Mouse (Mus musculus) hindbrain, embryonic 10.5 days (tissue): ENCODE data around the gene Kmt5a. TPM values are rescaled to one million over a fixed set of nuclear protein-coding genes. Genes with fewer than 3 reads are reported as not detected.
A peak's percentile ranks its signal among the peaks of the same experiment; 100 is the strongest.

Experiments
- DNase-seq: peaks from one replicate; pipeline ENCODE4 v3.0.0-alpha.2; 2017; ENCODE audit warnings: low spot score
- H3K27ac ChIP-seq: fragments of 300-500 bp; sonication (generic); 2 replicates; pipeline ENCODE4 v1.5.1; 2016; ENCODE audit warnings: mild to moderate bottlenecking, moderate library complexity
- H3K27me3 ChIP-seq: fragments of 300-500 bp; sonication (generic); 2 replicates; pipeline ENCODE4 v1.6.1; 2016; ENCODE audit warnings: mild to moderate bottlenecking; ENCODE audit not compliant: poor library complexity, insufficient read depth, severe bottlenecking
- H3K36me3 ChIP-seq: fragments of 300-500 bp; sonication (generic); 2 replicates; pipeline ENCODE4 v1.6.1; 2016; ENCODE audit warnings: mild to moderate bottlenecking, moderate library complexity
- H3K4me1 ChIP-seq: fragments of 300-500 bp; sonication (generic); replicated peaks from 2 replicates; pipeline ENCODE4 v1.6.1; 2016; ENCODE audit warnings: mild to moderate bottlenecking
- H3K4me3 ChIP-seq: fragments of 300-500 bp; sonication (generic); 2 replicates; pipeline ENCODE4 v1.5.1; 2016; ENCODE audit warnings: mild to moderate bottlenecking, moderate library complexity
- H3K9me3 ChIP-seq: fragments of 300-500 bp; sonication (generic); 2 replicates; pipeline ENCODE4 v1.6.1; 2016; ENCODE audit warnings: mild to moderate bottlenecking, moderate library complexity
- WGBS: fragments of 180-500 bp; shearing (Covaris S2); methylation state at CpG from one replicate; pipeline ENCODE4 v1.1.7; 2016; 5-methylcytosine and 5-hydroxymethylcytosine counted together
- polyA plus RNA-seq: library from polyadenylated mRNA; unstranded; fragments of >200 nt; fragmentation: Nextera tagmentation; extraction: Ambion mirVana; gene quantifications from 2 replicates; pipeline ENCODE4 v1.2.1, GENCODE M21; 2016

The Kmt5a gene
- polyA plus RNA-seq, 1 experiment from 2014 or later: 34.3 TPM

GRCm38 (mm10) chr5:124470591-124471171 is 31.0 kb downstream of the Kmt5a start:
- no peak for DNase-seq
- H3K4me1 ChIP-seq: peaks cover 6% of the 10 kb centered on the region
- peaks cover 45% of the 10 kb centered on the region for H3K36me3 ChIP-seq
- WGBS: 86% methylated on average over 6 of the region's 6 CpGs
- no peaks in the 10 kb centered on the region for H3K27me3 ChIP-seq
- no peaks in the 10 kb centered on the region for H3K9me3 ChIP-seq
- H3K4me3 ChIP-seq: no peak overlapping the region
- H3K27ac ChIP-seq: no peak overlapping the region

- no peaks in the 10 kb centered on the region for H3K27me3 ChIP-seq
- peak overlapping the region; percentile 86; the same call in 1 of the 2 replicates for H3K4me3 ChIP-seq
- H3K27ac ChIP-seq: peak overlapping the region; percentile 71; the same call in 1 of the 2 replicates
- 0 out of 2 replicates have a peak, but pooled peaks cover 4% of the 10 kb centered on the region for H3K36me3 ChIP-seq
- no peaks in the 10 kb centered on the region for H3K9me3 ChIP-seq
- WGBS: 75% methylated on average over 1 of the region's 1 CpGs
- no peak for DNase-seq
- H3K4me1 ChIP-seq: peaks cover 41% of the 10 kb centered on the region
Measured at GRCm38 (mm10) chr5:124478873-124479204, 39.1 kb downstream of the Kmt5a start.

- H3K4me1 ChIP-seq: peaks cover 50% of the 10 kb centered on the region
Measured at GRCm38 (mm10) chr5:124480119-124480518, 40.4 kb downstream of the Kmt5a start.

GRCm38 (mm10) chr5:124481714-124482113 is 42.0 kb downstream of the Kmt5a start:
- peaks cover 6% of the 10 kb centered on the region; the same call in 1 of the 2 replicates for H3K36me3 ChIP-seq
- no peaks in the 10 kb centered on the region for H3K27me3 ChIP-seq
- peaks cover 37% of the 10 kb centered on the region for H3K4me1 ChIP-seq
- H3K9me3 ChIP-seq: no peaks in the 10 kb centered on the region
- no peak overlapping the region for H3K4me3 ChIP-seq
- no peak for DNase-seq
- 93% methylated on average over 4 of the region's 4 CpGs for WGBS
- H3K27ac ChIP-seq: no peak overlapping the region

More at GRCm38 (mm10) chr5:124480119-124480518, 40.4 kb downstream of the Kmt5a start:
- H3K4me3 ChIP-seq: no peak overlapping the region
- H3K27ac ChIP-seq: no peak overlapping the region
- no peaks in the 10 kb centered on the region for H3K36me3 ChIP-seq
- DNase-seq: no peak
- 54% methylated on average over 4 of the region's 4 CpGs for WGBS
- no peaks in the 10 kb centered on the region for H3K27me3 ChIP-seq
- H3K9me3 ChIP-seq: no peaks in the 10 kb centered on the region

- Histone ChIP-seq H3K9me3 (no peaks in the 10 kb centered on the region), H3K36me3 (peaks cover 11% of the 10 kb centered on the region), H3K4me1 (peaks cover 29% of the 10 kb centered on the region), H3K27me3 (no peaks in the 10 kb centered on the region), H3K4me3 (peak overlapping the region; percentile 80), H3K27ac (peak overlapping the region; percentile 99)
- DNase-seq: peak; percentile 59
- 9% methylated on average over 13 of the region's 13 CpGs for WGBS
Measured at GRCm38 (mm10) chr5:124482436-124482965, 42.8 kb downstream of the Kmt5a start.

GRCm38 (mm10) chr5:124482966-124483654 is 43.4 kb downstream of the Kmt5a start, which contains the start of gene Snrnp35:
Snrnp35 (plus strand) TSS chr5:124483134.
- Histone ChIP-seq H3K36me3 (peaks cover 16% of the 10 kb centered on the region), H3K4me3 (peak within 1 kb of the TSS; percentile 80), H3K9me3 (no peaks in the 10 kb centered on the region), H3K27me3 (no peaks in the 10 kb centered on the region), H3K27ac (peak within 1 kb of the TSS; percentile 99), H3K4me1 (peaks cover 23% of the 10 kb centered on the region)
- DNase-seq: peak; percentile 92
- under 1% methylated on average over 48 of the region's 48 CpGs for WGBS

GRCm38 (mm10) chr5:124483655-124484396 is 44.1 kb downstream of the Kmt5a start:
- H3K36me3 ChIP-seq: peaks cover 23% of the 10 kb centered on the region
- no peaks in the 10 kb centered on the region for H3K27me3 ChIP-seq
- whole genome bisulfite sequencing: 9% methylated on average over 15 of the region's 15 CpGs
- DNase-seq: no peak
- no peaks in the 10 kb centered on the region for H3K9me3 ChIP-seq
- H3K27ac ChIP-seq: peak overlapping the region; percentile 99
- H3K4me3 ChIP-seq: peak overlapping the region; percentile 80
- peaks cover 18% of the 10 kb centered on the region for H3K4me1 ChIP-seq

- Histone ChIP-seq H3K36me3 (peaks cover 40% of the 10 kb centered on the region), H3K9me3 (no peaks in the 10 kb centered on the region), H3K4me1 (peaks cover 15% of the 10 kb centered on the region), H3K27ac (no peak overlapping the region), H3K4me3 (no peak overlapping the region), H3K27me3 (no peaks in the 10 kb centered on the region)
- 91% methylated on average over 5 of the region's 5 CpGs for WGBS
- no peak for DNase-seq
Measured at GRCm38 (mm10) chr5:124485654-124486053, 45.9 kb downstream of the Kmt5a start.

- H3K4me1 ChIP-seq: peaks cover 9% of the 10 kb centered on the region
- no peak for DNase-seq
- H3K4me3 ChIP-seq: no peak overlapping the region
- no peak overlapping the region for H3K27ac ChIP-seq
- H3K9me3 ChIP-seq: no peaks in the 10 kb centered on the region
- H3K27me3 ChIP-seq: no peaks in the 10 kb centered on the region
- whole genome bisulfite sequencing: 96% methylated on average over 3 of the region's 3 CpGs
- H3K36me3 ChIP-seq: peaks cover 72% of the 10 kb centered on the region
Measured at GRCm38 (mm10) chr5:124488885-124489284, 49.2 kb downstream of the Kmt5a start.

- H3K36me3 ChIP-seq: peaks cover 90% of the 10 kb centered on the region
- peaks cover 19% of the 10 kb centered on the region for H3K4me1 ChIP-seq
Measured at GRCm38 (mm10) chr5:124491732-124492131, 52.0 kb downstream of the Kmt5a start.

GRCm38 (mm10) chr5:124492618-124493017 is 52.9 kb downstream of the Kmt5a start:
- peaks cover 91% of the 10 kb centered on the region for H3K36me3 ChIP-seq
- H3K4me1 ChIP-seq: peaks cover 24% of the 10 kb centered on the region
- no peak for DNase-seq
- no peaks in the 10 kb centered on the region for H3K9me3 ChIP-seq
- H3K4me3 ChIP-seq: no peak overlapping the region
- no peak overlapping the region for H3K27ac ChIP-seq
- 91% methylated on average over 4 of the region's 4 CpGs for WGBS
- H3K27me3 ChIP-seq: no peaks in the 10 kb centered on the region

More at GRCm38 (mm10) chr5:124491732-124492131, 52.0 kb downstream of the Kmt5a start:
- H3K9me3 ChIP-seq: no peaks in the 10 kb centered on the region
- H3K27ac ChIP-seq: no peak overlapping the region
- H3K27me3 ChIP-seq: no peaks in the 10 kb centered on the region
- DNase-seq: no peak
- WGBS: 93% methylated on average over 4 of the region's 4 CpGs
- H3K4me3 ChIP-seq: no peak overlapping the region

- DNase-seq: no peak
- Histone ChIP-seq H3K36me3 (peaks cover 91% of the 10 kb centered on the region), H3K27ac (no peak overlapping the region), H3K4me3 (no peak overlapping the region), H3K9me3 (no peaks in the 10 kb centered on the region), H3K4me1 (peaks cover 30% of the 10 kb centered on the region), H3K27me3 (no peaks in the 10 kb centered on the region)
- WGBS: 92% methylated on average over 11 of the region's 11 CpGs
Measured at GRCm38 (mm10) chr5:124493455-124493854, 53.7 kb downstream of the Kmt5a start.
